Mouse (Mus musculus): ENCODE measurements around the gene Sstr1. TPM values are rescaled to one million over a fixed set of nuclear protein-coding genes. Genes with fewer than 3 reads are reported as not detected.

The Sstr1 gene
- polyA plus RNA-seq, 1 experiment from 2014 or later: 0.11 TPM

DNA sequence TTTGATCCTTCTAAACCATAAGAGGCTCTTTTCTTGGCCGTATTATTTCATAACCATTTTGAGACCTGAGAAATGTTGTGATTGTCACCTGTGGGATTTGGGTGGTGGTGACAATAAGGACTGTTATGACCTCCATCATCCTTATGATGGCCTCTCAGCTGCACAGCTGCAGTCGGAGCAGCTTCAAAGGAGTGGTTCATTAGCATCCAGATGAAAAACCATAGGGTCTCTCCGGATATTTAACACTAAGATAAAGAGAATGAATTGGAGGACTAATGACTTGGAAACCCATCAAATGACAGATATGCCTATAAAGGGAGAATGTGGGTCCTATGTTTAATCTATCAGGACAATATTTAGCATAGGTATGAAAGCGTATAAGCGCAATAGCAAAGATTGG lies 14.1 kb downstream of the Sstr1 start:
- no peak for ATAC-seq (replicated peaks; ENCODE audit: insufficient number of reproducible peaks, insufficient read depth, low FRiP score, low read depth)
- 82% methylated on average over 5 of the region's 5 CpGs for WGBS
- Histone ChIP-seq H3K4me2 (no peak overlapping the region), H3K27me3 (no peaks in the 10 kb centered on the region), H3K9ac (no peak overlapping the region), H3K9me3 (replicated peaks) (no peaks in the 10 kb centered on the region), H3K36me3 (no peaks in the 10 kb centered on the region), H3K4me1 (replicated peaks) (no peaks in the 10 kb centered on the region), H3K27ac (no peak overlapping the region), H3K4me3 (no peak overlapping the region)

DNA sequence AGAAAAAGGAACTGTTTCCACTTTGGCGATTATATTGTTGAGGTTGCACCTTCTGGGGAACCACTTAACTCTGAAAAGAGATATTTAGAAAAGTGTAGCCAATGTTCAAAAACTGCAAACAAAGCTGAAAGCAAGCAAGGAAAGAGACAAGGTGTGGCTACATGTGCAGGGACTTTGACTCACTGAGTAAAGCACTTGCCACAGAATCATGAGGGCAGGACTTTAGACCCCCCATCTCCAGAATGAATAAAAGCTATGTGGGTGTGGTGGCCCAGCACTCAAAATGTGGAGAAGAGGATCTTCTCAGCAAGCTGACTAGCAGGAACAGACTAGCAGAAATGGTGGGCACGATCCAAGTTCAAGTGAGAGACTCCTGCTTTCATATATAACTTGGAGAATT lies 20.9 kb downstream of the Sstr1 start:
- H3K4me1 ChIP-seq (replicated peaks): no peaks in the 10 kb centered on the region
- H3K9me3 ChIP-seq (replicated peaks): no peaks in the 10 kb centered on the region
- H3K27ac ChIP-seq: no peak overlapping the region
- H3K27me3 ChIP-seq: no peaks in the 10 kb centered on the region
- no peak overlapping the region for H3K4me3 ChIP-seq
- no peaks in the 10 kb centered on the region for H3K36me3 ChIP-seq
- WGBS: 77% methylated on average over 2 of the region's 2 CpGs
- ATAC-seq (replicated peaks; ENCODE audit: insufficient number of reproducible peaks, insufficient read depth, low FRiP score, low read depth): no peak
- H3K4me2 ChIP-seq: no peak overlapping the region
- no peak overlapping the region for H3K9ac ChIP-seq

DNA sequence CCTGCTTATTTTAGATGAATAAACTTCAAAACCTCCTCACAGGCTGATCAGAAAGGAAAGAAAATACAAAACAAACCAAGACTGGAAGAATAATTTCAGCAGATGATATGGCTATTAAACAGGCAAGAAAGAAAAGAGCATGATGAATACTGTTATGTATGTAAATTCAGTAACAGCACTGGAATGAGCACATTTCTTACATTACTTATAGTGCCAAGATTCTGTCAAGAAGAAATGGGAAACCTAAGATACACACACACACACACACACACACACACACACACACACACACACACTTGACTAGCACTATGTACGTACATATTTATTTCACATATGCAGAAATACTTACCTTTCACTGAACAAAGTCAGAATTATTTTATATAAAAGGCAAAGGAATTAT lies 40.3 kb downstream of the Sstr1 start:
- no peak overlapping the region for H3K9ac ChIP-seq

More for the DNA sequence above, 40.3 kb downstream of the Sstr1 start:
- Histone ChIP-seq H3K9me3 (replicated peaks) (no peaks in the 10 kb centered on the region), H3K27ac (no peak overlapping the region), H3K4me2 (no peak overlapping the region), H3K27me3 (no peaks in the 10 kb centered on the region), H3K4me3 (no peak overlapping the region), H3K4me1 (replicated peaks) (no peaks in the 10 kb centered on the region), H3K36me3 (no peaks in the 10 kb centered on the region)
- WGBS: 62% methylated on average over 1 of the region's 1 CpGs
- no peak for ATAC-seq (replicated peaks; ENCODE audit: insufficient number of reproducible peaks, insufficient read depth, low FRiP score, low read depth)

Other genes with a start within 250 kb of the Sstr1 start
- 17.9 and 18.6 TPM in 2 replicates for gene Clec14a, start 57.5 kb downstream of the Sstr1 start, polyA plus RNA-seq (2015; fragmentation: Nextera tagmentation; extraction: Ambion mirVana)